Mouse (Mus musculus) hematopoietic stem cell, adult 5-6 weeks (primary cell): ENCODE measurements at regions not wholly inside any gene's neighbourhood (a gene's known extent, or its start where the extent isn't known, plus 50 kb on each side); places are given as distances from the start of the nearest gene placed in this dataset.

ENCODE experiments used
- ATAC-seq, 2 experiments: fragments of 125-278 bp in 1 of 2; replicated peaks in 1 of 2; 2 replicates each; pipeline ENCODE4 v1.8.0; 2016 to 2017; ENCODE audit warnings: inconsistent platforms in 2 of 2, mild to moderate bottlenecking in 2 of 2, moderate number of reproducible peaks in 2 of 2, low read depth in 1 of 2, moderate TSS enrichment in 1 of 2; ENCODE audit not compliant: low FRiP score in 2 of 2, poor library complexity in 2 of 2, severe bottlenecking in 2 of 2, insufficient read depth in 1 of 2, low TSS enrichment in 1 of 2

- no peak for ATAC-seq
Measured at GRCm38 (mm10) chr13:100975741-100976140, 142.5 kb upstream of the Slc30a5 start.

DNA sequence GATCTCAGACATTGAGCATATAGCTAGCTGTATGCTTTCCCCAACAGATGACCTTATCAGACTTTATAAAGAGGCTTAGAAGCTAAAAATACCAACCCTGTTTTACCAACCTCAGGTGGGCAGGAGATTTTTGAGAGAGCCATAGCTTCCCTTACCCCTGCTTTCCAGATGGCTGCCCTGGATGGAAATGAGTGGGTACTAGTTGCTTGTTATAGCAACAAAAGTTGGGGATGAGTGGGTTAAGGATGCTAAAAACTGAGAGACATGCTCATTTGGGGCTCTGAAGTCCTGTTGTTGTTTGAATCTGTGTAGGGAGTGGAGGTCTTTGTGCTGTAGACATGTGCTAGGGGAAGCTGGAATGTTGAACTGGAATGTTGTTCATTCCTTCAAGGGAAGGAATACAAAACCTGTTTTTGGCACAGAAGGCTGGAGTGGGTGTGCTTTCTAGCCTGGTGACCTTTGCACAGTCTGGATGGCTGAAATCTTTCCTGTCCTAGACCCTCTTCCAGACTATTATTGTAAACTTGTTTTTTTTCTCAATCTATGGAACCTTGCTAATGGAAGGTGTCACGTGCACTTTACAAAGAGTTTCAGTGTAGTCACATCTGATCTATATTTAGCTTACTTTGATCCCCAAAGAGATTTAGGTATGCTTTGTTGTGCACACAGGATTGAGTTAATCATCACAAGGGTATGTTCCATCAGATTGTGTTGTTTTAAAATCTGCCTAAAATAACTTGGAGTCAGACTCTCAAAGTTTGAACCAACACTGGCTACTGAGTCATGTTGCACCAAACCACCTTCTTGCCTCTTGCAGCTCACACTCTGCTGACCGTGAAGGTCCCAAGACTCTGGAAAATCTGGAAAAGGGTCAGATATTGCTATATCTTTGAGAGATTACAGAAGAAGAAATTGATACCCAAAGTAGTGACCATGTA, 138.1 kb upstream of the Slc30a5 start:
- no peak for ATAC-seq

DNA sequence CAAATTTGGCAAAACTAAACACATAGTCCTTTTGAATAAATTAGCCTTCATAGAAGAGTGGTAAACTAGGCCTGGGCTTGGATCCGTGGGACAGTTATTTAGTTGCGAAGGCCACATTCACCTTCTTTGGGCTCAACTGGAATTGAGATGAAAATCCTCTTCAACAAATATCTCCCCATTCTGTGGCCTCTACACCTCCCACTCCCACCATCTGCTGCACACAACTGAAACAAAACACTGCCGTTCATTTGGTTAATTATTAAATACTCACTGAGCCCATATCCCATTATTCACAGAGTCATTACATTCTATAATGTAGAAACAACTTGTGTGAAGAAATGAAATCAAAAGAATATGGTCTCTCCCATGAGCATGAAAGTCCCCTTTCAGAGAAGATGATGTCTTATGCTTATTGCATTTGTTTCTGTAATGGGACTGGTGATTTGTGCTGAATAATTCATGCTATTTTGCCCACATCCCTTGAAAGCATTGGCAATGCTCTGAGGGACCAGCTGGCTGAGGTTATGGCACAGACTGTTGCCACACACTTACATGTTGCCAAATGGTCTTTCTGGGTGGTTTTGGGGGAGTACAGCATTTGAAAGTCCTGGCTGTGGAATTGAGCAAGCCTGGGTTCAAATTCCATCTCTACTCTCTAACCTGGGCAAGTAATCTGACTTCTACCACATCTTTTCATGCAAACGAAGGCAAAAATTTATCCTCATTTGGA, 129.7 kb upstream of the Slc30a5 start:
- no peak for ATAC-seq

DNA sequence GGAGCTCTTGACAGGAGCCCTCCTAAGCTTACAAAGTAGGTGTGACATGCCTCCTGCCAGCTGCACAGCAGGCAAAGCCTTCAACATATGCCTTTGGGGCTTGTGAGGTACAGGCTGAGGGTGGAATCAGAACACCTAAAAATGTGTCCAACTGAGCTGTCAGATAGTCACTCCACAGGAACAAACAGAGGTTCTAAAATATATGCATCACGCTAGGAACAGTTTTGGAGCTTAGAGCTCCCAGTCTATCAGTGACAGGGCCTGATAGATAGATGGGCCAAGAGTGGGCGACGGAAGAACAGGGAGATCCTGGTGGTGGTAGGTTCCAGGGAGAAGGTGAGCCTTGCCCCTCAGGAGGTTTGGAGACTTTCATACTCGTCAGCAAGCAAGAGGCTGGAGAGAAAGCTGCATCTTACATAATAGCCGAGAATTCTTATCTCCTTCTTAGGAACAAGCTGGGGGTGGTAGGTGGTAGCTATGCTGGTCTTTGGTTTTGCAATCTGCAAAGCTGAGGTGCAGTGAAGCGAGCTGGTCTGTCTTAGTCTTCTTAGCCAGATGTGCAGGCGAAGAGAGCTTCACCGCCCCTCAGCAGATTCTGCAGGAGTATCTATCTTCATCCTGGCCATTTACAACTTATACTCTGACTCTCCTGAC, 121.5 kb upstream of the Slc30a5 start:
- no peak for ATAC-seq

DNA sequence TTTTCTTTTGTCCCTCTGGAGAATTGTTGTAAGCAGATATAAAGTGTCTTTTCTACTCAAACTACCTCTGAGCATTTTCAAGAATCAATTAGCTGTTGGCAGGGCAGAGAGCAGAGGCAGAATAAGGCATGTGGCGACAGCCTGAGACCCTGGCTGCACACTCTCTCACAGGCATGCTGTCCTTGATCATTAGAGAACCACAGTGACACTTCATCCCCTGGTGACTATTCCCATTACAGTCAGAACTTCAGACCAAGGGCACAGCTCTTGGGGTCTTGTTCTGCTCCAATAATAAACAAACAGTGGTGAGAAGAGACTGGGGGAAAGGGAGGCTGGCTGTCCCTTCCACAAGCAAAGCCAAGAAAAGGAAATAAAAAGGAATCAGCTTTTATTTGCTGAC, 120.9 kb upstream of the Slc30a5 start:
- ATAC-seq, result no peak

DNA sequence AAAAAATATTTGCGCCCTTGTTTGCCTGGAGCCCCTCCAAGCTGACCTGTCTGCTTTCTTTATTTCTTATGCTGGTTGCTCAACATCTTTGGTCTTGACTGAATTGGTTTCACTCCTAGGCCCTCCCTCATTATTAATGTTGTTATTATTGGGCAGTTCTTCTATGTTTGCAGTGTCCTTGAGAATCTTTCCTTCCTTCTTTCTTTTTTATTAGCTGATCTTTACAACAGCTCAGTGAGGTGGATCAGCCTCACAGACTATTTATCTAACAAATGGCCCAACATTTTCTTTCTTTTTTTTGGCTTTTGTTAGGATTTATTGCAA, 117.9 kb upstream of the Slc30a5 start:
- ATAC-seq, result no peak

DNA sequence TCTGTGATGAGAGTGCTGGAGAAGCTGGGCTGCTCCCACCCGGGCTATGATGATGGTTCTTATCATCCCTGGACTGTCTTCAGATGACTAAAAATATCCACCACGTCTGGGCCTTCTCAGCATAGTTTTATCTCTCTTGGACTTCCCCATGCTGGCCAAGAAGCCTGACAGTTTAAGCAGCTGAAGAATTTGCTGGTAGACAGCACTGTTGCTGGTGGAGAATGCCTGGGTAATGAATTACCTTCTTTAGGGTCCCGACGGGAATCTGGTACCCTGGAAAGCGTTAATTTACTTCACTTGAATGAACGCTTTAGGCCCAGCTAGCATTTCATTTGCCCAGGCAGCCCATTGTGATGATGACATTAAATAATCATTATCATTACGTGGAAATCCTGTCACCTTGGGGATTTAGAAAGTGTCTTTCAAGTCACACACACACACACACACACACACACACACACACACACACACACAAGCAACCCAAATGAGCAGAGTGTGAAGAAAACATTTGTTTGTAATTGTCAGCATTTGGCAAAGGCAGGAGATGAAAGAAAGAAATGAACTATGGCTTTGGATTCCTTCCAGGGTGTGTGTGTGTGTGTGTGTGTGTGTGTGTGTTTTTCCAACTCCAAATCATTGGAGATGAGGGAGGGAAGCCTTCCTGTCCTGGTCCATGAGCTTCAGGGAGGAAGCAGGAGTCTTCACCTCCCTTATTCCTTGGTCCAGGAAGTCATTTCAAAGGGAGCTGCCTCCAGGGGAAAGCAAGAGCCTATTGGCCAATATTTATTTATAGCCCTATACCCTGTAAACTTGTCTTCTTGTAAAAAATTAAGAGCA, 117.3 kb upstream of the Slc30a5 start:
- no peak for ATAC-seq

DNA sequence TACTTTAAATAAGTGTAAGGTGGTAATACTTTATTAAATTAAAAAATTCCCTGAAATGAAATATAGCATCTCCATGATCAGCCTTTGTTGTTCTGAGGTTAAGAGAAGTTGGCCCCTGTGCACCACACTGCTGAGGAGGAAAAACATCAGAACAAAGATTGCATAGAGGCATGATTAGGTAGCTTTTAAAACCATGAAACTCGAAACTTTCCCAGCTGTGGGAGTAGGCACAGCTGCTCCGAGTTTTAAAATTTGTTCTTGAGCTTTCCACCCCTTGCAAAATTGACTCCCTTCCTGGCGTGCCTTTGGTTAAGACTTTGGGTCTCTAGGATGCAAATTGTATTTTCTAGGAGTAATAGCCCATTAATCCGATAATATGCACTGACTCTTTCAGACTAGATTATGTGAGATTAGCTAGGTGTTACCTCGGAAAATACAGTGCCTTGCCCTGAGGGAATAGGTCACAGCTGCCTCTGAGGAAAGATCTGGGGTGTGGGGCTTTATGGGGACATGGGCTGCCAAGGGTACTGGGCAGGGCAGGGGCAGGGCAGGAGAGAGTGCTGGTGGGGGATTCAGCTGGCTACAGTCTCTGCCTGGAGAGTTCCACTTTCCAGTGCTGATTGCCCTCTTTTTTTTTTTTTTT, 110.1 kb upstream of the Slc30a5 start:
- no peak for ATAC-seq

DNA sequence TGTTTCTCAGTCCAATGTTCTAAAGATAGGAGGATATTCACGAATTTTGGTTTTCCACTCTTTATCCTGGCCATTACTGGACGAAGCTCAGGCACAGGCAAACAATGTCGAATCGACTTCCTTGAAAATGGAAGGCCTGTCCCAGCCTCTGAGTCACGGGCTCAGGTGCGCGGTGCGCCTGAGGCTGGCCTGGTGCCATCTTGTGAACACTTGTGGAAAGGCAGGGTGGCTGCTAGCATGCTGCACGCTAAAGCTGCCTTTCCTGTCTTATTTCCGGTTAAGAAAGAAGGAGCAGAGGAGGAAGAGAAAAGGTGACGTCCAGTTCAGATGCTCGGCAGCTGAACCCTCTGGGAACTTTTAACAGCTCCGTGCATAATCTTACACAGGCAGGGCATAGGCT, 107.6 kb upstream of the Slc30a5 start:
- no peak for ATAC-seq

DNA sequence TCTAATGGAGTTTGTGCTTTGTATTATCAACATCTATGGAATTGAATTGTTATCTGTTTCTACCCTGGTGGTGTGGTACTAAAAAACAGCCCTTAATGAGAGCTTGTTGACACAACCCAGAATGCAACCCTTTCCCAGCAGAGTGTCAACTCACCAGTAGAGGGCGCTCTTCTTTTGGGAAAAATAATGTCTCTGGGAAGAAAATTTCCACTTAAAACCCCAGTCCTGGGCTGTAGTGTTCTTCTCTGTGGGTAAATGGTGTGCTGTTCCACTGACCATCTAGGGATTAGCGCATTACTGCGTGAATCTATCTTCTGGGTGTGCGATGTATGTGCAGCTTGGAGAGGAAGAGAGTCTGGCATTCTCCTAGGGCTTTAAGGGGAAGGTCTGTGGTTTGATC, 106.5 kb upstream of the Slc30a5 start:
- peak in 1 of 2 experiments; percentile 32; a peak in 1 of 4 replicates for ATAC-seq

GRCm38 (mm10) chr13:100933265-100933664, 100.0 kb upstream of the Slc30a5 start:
- 0 out of 4 replicates have a peak, but pooled peaks of 1 of the 2 experiments have one; percentile 27 for ATAC-seq

GRCm38 (mm10) chr13:100899566-100899965, 66.3 kb upstream of the Slc30a5 start:
- ATAC-seq, result no peak

GRCm38 (mm10) chr13:100893871-100894270, 60.6 kb upstream of the Slc30a5 start:
- ATAC-seq, result no peak

DNA sequence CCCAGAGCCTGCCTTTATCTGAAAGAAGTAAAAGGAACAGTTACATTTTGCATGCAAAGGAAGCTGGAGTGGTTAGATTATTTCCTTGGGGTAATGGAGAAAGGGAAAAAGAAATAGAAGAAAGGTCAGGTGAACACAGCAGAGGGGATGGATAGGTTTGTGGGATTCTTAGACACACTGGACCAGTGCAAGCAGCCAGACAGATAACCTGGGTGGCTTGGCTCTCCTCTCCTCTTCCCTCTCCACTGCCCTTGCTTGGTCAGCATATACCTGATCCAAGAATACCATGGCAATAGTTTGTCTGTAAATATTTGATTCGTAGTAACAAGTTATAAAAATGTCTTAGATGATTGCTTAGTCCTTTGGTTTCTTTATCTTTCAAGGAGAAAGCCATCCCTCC, 59.9 kb upstream of the Slc30a5 start:
- ATAC-seq, result no peak

DNA sequence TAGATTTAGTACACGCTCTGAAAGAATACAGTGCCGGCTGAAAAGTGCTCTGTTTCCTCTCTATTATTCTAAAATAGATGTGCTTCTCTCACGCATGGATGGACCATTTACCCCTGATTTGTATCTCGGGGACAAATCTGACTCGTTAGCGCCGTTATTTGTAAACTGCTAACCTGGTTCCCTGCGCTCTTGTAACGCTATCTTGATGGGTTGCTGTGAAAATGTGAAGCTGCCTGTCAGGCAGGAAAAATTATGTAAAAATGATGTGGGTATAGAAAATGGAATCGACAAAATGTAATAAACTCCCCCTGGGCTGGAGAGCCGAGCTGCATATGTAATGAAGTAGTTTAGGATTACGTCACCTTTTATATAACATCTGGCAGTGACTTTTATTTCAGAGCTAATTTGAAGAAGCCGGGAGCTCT, 59.4 kb upstream of the Slc30a5 start:
- ATAC-seq, result no peak

DNA sequence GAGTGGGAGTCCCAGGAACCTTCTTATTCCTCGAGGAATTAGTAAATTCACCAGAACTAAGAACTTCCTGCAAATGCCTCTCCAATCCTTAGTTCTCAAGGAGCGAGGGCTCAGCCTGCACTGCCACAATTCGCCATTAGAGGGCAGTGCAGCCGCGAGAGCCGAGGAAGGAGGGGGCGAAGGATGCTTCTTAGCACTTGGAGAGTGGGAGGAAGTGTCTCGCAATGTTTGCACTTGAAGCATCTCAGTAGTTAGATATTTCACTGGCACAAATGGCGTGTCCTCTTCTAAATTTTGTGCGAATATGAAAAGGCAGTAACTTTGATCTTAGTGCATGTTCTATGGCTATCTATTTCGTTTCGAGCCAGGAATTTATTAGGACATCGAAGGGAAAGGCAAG, 59.0 kb upstream of the Slc30a5 start:
- peak; percentile 62 to 75; a peak in 2 of 4 replicates for ATAC-seq

DNA sequence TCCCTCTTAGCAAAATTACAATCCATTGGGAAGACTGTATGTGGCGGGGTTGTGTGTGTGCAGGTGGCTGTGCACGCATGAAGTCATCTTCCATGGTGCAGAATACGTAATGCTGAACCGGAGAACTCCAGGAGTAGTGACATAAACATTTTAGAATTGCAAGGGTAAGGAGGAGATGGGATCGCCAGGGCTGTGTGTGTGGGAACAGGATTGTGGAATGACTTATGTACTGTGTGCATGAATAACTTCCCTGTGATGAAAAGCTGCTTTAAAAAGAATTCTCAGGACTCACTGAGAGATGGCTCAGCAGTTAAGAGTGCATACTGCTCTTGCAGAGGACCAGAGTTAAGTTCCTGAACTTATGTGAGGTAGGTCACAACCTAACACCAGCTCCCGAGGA, 57.2 kb upstream of the Slc30a5 start:
- no peak for ATAC-seq
